Mouse (Mus musculus): ENCODE results near the gene Ppp1r1c. TPM values are rescaled to one million over a fixed set of nuclear protein-coding genes. Genes with fewer than 3 reads are reported as not detected.

The Ppp1r1c gene
- polyA plus RNA-seq, 1 experiment from 2014 or later, result not detected

Other genes starting within 250 kb of the Ppp1r1c start
- gene Itprid2, start 72.4 kb upstream of the Ppp1r1c start, polyA plus RNA-seq (2015; fragmentation: Nextera tagmentation; extraction: Ambion mirVana), result 15.5 and 17.6 TPM in 2 replicates